Mouse (Mus musculus) megakaryocyte progenitor cell, adult 5-6 weeks (primary cell): Measurements from ENCODE around the gene Map2k2. TPM values are rescaled to one million over a fixed set of nuclear protein-coding genes. Genes with fewer than 3 reads are reported as not detected.
"Not testable (repeated sequence)": the region's sequence is repeated elsewhere in the genome, so short reads cannot be mapped to it uniquely, and the experiment has no call there.

Source experiments
- ATAC-seq: replicated peaks from 2 replicates; pipeline ENCODE4 v1.8.0; 2016; ENCODE audit warnings: mild to moderate bottlenecking, moderate TSS enrichment, inconsistent platforms; ENCODE audit not compliant: poor library complexity
- total RNA-seq, 2 experiments: library from RNA; stranded (forward) in 1 of 2; stranded (reverse) in 1 of 2; fragments of 157-497, 149-512 nt in 1 of 2; fragments of 200-1000 nt in 1 of 2; gene quantifications; 2 replicates each; pipeline versions ENCODE4 v1.2.3 to v1.2.4; 2015 to 2017

Map2k2 gene
- total RNA-seq (2015): 34.4 and 42.5 TPM in 2 replicates
- 50.1 and 54.9 TPM in 2 replicates for total RNA-seq (2017)

DNA sequence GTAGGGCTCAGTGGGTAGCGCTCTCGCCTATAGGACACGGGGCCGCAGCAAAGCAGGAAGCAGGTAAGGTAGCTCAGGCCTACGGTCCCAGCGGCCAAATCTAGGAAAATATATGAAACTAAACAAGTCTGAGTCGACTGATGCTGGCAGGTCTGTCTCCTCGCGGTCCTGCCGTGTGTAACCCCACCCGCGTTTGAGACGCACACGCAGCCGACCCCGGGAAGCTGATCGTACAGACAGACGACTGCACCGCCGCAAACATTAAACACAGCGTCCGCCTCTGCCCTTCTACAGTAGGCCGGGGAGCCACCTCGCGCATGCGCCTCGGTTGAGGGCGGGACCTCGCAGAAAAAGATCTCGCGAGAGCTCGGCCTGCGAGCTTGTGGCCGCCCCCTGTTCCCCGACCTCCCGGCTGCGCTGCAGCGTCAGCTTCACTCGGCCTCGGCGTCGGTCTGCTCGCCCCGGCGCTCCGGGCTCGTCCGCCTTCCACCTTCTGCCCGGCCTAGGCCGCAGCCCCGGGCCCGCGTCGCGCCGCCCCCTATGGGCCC, at the start of gene Map2k2:
Gene Map2k2, plus strand, starts transcription at position 351 of the 548 bp plus-strand sequence.
- peak; percentile 79 for ATAC-seq

DNA sequence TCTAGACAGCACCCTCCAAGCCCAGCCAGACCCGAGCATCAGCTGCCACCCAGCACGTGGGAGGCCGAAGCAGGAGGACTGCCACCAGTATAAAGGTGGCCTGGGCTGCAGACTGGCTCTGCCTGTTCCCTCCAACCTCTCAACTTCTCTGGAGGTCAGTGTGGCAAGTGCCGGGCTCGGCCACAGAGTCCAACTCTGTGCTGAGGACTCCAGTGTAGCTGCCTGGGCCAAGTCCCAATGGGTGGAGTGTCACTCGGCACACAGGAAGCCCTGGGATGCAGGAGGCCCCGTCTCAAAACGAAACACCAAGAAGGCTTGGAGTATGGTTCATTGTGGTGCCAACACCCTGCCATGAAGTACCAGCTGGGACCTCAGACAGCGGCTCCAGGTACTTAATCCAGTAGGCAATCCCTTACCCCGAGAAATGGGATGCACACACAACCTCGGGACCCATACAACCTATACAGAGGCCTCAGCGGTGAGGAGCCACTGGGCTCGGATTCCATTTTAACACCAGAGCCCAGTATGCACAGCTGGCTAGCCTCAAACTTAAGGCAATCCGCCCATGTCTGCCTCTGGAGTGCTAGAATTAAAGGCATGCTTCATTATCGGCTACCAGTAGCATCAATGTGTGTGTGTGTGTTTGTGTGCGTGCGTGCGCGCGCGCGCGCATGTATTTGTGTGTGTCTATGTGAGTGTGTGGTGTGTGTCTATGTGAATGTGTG, 48.1 kb upstream of the Map2k2 start:
- ATAC-seq: no peak

DNA sequence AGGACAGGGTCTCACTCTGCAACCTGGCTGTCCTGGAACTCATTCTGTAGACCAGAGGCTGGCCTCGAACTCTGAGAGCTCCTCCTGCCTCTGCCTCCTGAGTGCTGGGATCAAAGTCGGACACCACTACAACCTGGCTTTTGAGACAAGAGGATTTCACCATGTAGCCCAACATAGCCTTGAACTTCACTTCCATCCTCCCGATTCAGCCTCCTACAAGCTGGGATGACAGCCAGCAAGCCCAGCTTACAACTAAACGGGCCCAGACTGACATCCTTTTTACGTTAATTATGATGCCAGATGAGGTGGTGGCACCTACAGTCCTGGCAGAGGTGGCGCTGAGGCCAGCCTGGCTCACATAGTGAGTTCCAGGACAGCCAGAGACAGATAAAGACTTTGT, 46.8 kb upstream of the Map2k2 start:
- no peak for ATAC-seq

DNA sequence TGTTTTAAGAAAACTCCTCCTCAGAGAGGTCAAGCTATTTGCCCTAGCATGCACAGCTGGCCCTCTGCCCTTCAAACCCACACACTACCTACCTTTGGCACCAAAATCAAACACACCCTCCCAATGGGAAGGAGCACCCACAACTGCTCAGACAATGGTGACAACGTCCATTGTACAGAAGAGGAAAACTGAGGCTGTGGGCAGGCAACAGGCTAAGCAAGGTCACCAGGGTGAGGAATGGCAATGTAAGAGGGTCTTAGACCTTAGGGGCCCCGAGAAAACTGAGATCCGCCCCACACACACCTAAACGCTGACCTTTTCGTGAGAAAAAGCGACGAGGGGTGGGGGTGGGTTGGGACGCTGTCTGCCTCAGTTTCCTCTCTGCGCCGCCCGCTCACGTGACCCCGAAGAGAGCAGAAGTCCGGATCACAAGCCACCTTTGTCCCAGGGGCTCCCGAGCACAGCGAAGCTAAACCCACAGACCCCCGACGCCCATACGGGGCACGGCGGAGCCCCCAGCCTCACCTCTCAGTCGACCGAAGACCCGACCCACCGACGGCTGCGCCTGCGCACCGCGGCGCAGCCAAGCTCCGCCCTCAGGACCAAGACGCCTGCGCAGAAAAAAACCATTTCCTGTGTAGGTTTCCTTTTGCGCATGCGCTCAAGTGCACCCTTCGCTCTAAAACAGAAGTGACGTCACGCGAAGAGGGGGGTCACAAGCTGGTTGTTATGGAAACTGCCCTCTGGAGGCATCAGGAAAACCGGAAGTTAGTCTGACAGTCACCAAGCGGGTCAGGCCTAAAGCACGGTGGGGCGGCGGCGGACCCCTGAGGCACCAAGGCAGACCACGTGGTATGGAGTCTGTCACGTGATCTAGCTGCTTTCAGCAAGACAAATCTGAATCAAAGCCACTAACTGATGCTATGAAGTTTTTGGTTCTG, 45.8 kb upstream of the Map2k2 start, which contains the start of gene Sgta:
Gene Sgta, minus strand, starts transcription at position 579 of the 941 bp plus-strand sequence.
- ATAC-seq: peak; percentile 99

DNA sequence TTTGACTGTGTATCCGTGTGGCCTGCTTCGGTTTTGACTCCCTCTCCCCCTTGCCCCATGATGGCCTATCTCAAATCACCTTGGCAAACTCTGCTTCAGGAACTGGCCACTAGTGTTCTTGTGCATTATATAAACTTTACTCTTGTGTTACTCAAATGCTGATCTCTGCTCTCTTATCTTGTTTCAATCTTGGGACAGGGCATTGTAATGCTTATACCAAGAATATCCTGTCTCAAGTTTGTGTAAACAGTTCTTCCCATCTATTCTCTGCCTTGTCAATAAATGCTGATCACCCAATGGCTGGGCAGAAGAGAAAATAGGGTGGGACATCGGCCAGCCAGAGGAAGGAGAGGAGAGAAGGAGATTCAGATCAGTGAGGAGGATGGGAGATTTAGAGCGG, 43.0 kb upstream of the Map2k2 start:
- ATAC-seq: no peak

DNA sequence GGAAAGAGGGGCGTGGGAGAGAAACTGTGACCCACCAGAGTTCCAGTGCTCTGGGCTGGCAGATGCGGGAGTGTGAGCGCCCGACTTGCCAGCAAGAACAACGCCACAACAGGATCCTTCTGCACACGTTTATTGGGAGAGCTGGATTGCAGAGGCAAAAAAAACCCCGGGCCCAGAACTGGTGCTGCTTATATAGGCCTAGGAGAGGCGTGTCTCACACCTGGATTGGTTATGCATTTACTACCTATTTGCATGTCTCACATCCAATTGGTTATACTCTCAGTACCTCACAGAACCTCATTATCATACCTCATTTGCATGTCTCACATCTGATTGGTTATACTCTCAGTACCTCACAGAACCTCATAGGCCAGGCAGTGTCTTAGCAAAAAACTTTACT, 41.2 kb upstream of the Map2k2 start:
- ATAC-seq: not testable (repeated sequence)

DNA sequence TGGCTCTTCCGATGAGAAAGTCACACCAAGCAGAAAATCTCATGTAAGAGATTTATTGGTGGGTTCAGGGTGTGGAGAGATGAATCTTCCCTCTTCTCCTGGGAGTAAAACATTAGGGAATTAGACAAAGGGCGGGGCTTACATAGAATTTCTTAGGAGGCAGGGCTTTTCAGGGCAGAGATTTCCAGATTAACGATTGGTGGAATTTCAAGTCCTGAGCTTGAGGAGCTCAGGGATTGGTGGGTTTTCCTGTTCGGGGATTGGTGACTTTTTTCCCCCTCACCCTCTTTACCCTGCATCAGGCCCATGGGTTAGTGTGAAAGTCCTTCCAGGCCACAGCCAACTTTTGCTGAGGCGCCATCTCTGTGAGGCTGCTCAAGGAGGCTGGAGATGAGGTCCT, 37.0 kb upstream of the Map2k2 start:
- no peak for ATAC-seq

DNA sequence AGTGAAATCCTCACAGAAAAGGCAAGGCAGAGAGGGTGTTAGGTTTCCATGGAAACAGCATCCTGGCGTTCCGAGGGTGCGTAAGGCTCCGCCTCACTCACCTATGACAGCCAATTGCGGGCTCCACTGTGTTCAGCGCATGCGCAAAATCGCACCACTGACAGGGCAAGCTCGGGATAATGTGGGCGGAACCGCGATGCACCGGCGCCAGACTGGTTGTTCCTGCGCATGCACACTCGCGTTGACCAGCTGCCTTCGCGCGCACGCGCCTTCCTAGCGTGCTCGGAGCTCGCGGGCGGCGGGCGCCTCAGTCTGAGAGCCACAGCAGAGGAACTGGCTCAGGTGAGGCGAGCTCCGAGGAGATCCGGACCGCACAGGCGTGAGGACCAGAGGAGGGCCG, 35.9 kb upstream of the Map2k2 start, which contains the start of gene Thop1:
Gene Thop1, plus strand, starts transcription at position 200 of the 400 bp plus-strand sequence.
- peak; percentile 94 for ATAC-seq

DNA sequence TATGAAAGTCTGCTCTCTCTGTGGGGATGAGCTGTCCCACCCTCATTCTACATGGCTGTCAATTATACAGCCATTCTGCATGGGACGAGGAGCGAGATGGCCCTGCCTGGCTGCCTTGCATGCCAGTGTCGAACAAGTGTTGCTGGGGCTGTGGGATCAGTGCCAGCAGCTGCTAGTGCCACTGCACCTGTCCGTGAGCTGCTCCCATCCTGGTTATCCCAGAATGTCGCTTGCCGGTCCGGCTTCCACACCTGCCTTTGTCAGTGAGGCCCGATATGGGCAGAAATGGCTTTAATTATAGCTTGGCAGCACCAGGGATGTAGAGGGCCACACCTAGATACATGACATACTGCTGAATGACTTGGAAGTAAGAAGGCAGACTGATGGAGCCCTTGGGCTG, 33.4 kb upstream of the Map2k2 start:
- no peak for ATAC-seq

DNA sequence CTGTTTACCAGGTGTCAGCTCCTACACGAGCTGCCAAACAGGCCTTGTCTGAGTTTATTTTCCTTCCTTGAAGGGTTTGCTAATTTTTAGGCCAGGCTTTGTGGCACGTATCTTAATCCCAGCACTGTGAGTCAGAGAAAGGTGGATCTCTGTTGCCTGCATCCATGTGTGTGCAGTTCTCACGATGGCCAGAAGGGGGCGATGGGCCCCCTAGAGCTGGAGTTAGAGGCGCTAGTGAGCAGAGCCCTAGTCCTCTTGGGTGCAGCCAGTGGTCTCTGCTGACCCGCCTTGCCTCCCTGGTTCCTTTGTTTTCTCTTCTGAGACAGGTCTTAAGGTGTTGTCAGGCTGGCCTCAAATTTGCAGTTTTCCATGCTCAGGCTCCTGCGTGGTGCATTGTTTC, 32.3 kb upstream of the Map2k2 start:
- no peak for ATAC-seq

DNA sequence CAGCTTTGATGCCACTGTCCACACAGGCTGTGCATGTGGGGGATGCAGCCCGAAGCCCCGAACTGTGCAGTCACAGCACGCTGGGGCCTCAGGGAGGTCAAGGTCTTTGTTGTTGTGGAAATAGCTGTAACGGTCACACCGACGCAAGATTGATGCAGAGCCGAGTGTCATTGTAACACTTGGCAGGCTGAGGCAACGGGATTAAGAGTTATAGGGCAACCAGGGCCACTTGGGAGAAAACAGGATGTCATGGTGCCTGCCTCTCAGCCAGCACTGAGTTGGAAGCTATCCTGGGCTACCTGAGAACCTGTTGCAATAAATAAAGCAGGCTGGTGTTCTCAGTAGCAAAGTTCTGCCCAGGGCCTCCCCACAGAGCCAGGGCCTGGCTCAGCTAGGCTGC, 30.0 kb upstream of the Map2k2 start:
- no peak for ATAC-seq

DNA sequence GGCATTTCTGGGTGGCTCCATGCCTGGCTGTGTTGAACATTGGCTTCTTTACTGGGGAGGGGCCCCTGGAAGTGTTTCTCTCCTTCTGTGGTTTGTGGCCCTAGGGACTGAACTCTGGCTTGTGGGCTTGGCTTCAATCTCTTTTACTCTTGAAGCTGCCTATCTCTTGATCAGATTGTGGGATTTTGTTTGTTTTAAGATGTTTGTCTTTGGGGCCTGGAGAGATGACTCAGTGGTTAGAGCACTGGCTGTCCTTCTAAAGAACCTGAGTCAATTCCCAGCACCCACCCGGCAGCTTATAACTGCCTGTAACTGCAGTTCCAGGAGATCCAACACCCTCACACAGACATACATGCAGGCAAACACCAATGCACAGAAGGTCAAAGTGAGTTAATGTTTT, 29.4 kb upstream of the Map2k2 start:
- no peak for ATAC-seq

DNA sequence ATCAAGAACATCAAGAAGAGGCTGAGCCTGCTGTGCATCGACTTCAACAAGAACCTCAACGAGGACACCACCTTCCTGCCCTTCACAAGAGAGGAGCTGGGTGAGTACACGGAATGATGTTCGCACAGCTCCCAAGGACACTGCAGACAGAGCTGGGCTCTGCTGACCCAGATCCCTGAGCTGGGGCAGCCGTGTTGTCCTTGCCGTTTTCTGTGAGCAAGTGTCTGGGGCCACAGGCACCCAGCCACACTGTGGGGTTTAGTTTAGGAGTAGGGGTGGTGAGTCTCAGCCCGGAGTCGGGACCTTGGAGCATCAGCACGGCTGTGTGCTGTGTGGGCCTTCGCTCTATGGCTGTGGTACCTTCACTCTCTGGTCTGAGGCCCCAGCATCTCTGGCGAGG, 27.8 kb upstream of the Map2k2 start:
- ATAC-seq: no peak

DNA sequence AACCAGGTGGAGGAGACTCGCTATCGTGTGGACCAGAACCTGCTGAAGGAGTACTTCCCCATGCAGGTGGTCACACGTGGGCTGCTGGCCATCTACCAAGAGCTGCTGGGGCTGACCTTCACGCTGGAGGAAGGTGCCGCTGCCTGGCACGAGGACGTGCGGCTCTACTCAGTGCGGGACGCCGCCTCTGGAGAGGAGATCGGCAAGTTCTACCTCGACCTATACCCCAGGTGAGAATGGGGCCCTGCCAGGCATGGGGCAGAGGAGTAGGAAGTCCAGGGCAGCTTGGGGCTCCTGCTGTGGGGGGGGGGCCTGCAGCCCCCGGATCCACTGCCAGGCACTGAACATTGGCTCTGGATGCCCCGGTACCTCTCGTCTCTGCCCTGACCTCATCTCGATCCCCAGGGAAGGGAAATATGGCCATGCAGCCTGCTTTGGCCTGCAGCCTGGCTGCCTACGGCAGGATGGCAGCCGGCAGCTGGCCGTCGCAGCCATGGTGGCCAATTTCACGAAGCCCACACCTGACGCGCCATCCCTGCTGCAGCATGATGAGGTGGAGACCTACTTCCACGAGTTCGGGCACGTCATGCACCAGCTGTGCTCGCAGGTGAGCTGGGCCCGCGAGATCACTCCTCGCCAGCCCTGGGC, 25.6 kb upstream of the Map2k2 start:
- ATAC-seq: no peak

DNA sequence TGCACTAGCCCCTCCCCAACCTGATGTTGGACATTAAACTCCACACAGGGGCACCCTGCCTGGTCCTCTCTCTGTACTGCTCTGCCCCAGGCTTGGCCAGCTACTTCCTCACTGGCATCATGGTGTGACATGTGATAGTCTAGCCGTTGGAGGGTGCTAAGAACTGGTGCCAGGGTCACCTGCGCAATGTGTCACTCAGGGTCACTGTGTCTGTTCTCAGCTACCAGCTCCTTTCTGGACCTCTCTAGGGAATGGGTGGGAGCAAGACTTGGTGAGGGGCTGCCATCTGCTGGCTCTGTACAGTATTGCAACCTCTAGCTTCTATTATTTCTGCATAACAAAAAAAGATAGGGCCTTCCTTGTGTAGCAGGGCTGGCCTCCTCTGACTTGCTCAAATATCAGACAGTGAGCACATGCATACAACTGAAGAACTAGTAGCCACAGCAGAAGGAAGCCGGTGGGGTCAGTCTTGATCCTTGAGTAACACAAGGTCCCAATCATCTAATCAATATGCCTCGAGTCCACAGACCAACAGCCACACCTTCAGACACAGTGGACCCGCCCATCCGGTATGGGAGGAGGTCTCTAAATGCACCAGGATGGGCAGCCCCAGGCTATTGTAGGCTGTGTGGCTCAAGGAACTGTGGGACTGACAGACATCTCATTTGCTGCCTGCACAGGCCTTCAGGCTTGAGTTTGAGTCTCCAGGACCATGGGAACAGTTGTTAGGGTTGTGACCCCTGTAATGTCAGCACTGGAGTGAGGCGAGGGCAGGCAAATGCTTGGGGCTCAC, 23.4 kb upstream of the Map2k2 start:
- peak; percentile 85 for ATAC-seq

DNA sequence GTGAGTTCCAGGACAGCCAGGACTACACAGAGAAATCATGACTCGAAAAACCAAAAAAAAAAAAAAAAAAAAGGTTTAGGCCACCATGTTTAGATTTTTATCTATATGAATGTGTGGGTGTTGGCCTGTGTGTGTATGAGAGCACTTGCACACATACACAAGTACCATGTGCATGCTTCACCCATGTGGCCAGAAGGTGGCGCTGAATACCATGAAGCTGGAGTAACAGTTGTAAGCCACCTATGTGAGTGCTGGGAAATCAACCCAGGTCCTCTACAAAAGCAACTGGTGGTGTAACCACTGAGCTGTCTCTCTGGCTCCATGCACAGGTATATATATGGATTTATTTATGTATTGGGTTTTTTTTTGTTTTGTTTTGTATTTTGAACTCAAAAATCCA, 18.7 kb upstream of the Map2k2 start:
- ATAC-seq: peak; percentile 69

DNA sequence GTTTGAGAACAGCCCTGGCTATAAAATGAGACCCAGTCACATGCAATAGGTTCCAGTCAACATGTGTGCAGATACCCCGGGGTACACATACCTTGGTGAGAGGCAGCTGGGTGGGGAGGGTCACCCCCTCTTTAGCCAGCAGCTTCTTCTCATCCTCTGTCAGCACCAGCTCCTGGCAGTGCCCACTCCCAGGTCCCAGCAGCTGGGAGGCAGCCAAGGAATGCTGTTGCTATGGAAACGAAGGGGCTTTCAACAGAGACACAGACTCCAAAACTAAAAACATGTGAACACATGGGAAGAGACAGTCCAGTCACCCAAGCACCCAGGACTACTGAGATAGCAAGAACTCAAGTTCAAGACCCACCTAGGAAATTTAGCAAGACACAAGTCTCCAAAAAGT, 16.5 kb upstream of the Map2k2 start:
- ATAC-seq: no peak

DNA sequence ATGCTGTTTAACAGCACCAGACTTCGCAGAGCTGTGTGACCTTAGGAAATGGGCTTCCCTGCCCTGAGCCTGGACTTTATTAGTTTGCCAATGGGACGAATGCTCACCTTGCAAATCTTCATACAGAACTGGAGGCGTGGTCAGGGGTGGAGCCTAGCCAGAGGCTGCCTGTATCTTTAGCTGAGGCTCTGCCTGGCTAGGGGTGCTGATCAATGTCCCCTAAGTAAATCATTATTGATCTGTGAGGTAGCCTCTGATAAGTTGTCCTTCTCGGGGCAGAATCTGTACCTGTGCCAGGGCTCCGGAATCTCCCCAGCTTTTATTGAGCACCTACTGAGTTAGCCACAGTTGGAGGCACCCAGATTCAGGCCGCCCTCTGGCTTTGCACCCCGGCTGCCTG, 15.1 kb upstream of the Map2k2 start:
- ATAC-seq: no peak

DNA sequence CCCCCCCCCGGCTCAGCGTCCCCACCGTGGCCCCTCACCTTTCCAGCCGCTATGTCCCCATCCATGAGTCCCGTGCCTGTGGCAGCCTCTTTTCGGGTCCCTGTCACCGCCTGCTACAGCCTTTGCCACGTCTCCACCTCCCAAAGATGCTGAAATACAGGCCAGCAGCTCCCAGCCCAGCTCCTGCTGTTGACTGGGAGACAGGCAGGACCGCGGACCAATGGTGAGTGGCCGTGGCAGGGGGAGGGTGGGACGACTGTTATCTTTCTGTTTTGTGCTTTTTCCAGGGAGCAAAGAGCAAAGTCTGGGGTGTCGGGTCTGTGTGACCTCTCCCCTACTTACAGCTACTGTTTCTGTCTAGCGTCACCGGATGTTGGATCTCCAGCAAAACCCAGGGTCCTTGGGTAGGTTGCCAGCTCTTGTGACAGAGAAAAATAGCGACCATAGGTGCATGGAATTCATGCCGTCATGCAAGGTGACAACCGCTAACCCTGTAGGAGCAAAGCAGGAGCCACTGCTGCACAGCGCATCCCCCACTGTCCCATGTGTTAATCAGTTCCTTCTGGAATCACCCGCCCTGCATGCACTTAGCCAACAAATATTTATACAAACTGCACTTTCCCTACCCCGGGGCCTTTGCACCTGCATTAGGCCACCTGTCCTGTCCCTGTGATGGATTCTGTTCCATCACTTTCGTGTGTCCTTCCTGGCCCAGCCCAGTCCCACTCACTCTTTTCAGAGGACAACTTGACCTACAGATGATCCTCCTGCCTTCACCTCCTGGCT, 13.1 kb upstream of the Map2k2 start:
- ATAC-seq: peak; percentile 60
